Comparison of ENCODE assay signal across 10 mouse cellular contexts in the genomic region with DNA sequence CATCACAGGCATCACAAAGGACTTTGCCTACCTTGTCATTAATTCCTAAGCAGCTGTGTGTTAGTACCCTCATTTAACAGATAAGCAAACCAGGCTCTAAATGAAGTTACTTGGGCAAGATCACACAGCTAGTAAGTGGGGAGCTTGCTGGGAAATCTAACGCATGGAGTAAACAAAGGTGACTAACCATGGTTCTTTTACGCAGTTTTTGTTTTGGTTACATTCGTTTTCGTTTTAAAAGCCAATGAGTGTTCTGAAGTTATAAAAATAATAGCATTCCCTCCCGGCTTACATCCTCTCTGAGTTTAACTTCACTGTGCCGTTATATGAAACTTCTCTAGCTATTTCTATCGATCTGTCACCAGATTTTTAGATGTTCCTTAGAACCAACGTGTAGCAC. TPM values are rescaled to one million over a fixed set of nuclear protein-coding genes. Genes with fewer than 3 reads are reported as not detected.
DNase-seq lines count a peak whose midpoint lies in the region; ATAC-seq lines count a peak whose summit lies in the region.
"Had no signal": no experiment of that assay in that cellular context is flagged by ENCODE, and none has a peak within 500 bp of the region (broad histone marks: within the 10 kb centered on the region; RNA-seq: fewer than 3 reads in every experiment).

No protein-coding gene starts in this region.

- DNase-seq in heart, postnatal 25 days (ENCODE audit: low spot score) = no peak
- DNase-seq in embryonic facial prominence, embryonic 10.5 days (ENCODE audit: low spot score) = no peak
- DNase-seq in intestine, embryonic 14.5 days (ENCODE audit: low spot score) = no peak
- DNase-seq in frontal cortex, postnatal 36 days (ENCODE audit: low spot score in 2 of 2) = no peak
- DNase-seq in B cell, adult 2 months = no peak
- DNase-seq in gastrocnemius, postnatal 36 days = no peak
- DNase-seq: kidney, postnatal 14 days; right cerebral cortex, adult 18-20 months had no signal

- WGBS in heart, embryonic 16.5 days = 18% methylated on average over 8 of the region's 8 CpGs
- WGBS in embryonic facial prominence, embryonic 10.5 days = 15% methylated on average over 8 of the region's 8 CpGs
- WGBS in intestine, embryonic 14.5 days = 12% methylated on average over 8 of the region's 8 CpGs
- WGBS in midbrain, embryonic 16.5 days = 16% methylated on average over 8 of the region's 8 CpGs

- H3K9me3 ChIP-seq in heart, embryonic 16.5 days (replicated peaks; ENCODE audit: control insufficient read depth, low read length) = no peaks in the 10 kb centered on the region
- no peaks in the 10 kb centered on the region for H3K9me3 ChIP-seq in embryonic facial prominence, embryonic 10.5 days
- H3K9me3 ChIP-seq in intestine, embryonic 14.5 days (ENCODE audit: control insufficient read depth, low read length) = no peaks in the 10 kb centered on the region
- H3K9me3 ChIP-seq in midbrain, embryonic 16.5 days (replicated peaks; ENCODE audit: control insufficient read depth, low read length, poor library complexity, severe bottlenecking) = no peaks in the 10 kb centered on the region

- H3K4me1 ChIP-seq in heart, embryonic 16.5 days (ENCODE audit: control insufficient read depth, insufficient read depth, low read length) = peaks cover 6% of the 10 kb centered on the region
- peaks cover 16% of the 10 kb centered on the region for H3K4me1 ChIP-seq in embryonic facial prominence, embryonic 10.5 days
- peaks cover 7% of the 10 kb centered on the region for H3K4me1 ChIP-seq in intestine, embryonic 14.5 days (replicated peaks; ENCODE audit: control insufficient read depth, insufficient read depth, low read length)
- peaks cover 10% of the 10 kb centered on the region for H3K4me1 ChIP-seq in midbrain, embryonic 16.5 days (ENCODE audit: control insufficient read depth, insufficient read depth, low read length)

- no peak overlapping the region for H3K27ac ChIP-seq in heart, embryonic 16.5 days (ENCODE audit: low read length)
- H3K27ac ChIP-seq in embryonic facial prominence, embryonic 10.5 days (replicated peaks) = no peak overlapping the region
- no peak overlapping the region for H3K27ac ChIP-seq in intestine, embryonic 14.5 days (ENCODE audit: low read depth)
- H3K27ac ChIP-seq in midbrain, embryonic 16.5 days (ENCODE audit: low read length) = no peak overlapping the region

- H3K4me3 ChIP-seq in heart, embryonic 16.5 days (ENCODE audit: low read length) = peak overlapping the region; percentile 59
- H3K4me3 ChIP-seq in embryonic facial prominence, embryonic 10.5 days = peak overlapping the region; percentile 66
- peak overlapping the region; percentile 43 for H3K4me3 ChIP-seq in intestine, embryonic 14.5 days (ENCODE audit: low read depth, low read length)
- peak overlapping the region; percentile 51 for H3K4me3 ChIP-seq in midbrain, embryonic 16.5 days (ENCODE audit: low read depth, low read length)

- peaks cover 10% of the 10 kb centered on the region; the same call in 1 of the 2 replicates for H3K27me3 ChIP-seq in heart, embryonic 16.5 days (ENCODE audit: control insufficient read depth, insufficient read depth, low read length)
- H3K27me3 ChIP-seq in embryonic facial prominence, embryonic 10.5 days (replicated peaks; ENCODE audit: low read depth, poor library complexity, severe bottlenecking) = peaks cover 45% of the 10 kb centered on the region
- H3K27me3 ChIP-seq in intestine, embryonic 14.5 days (replicated peaks; ENCODE audit: control insufficient read depth, insufficient read depth, low read length) = peaks cover 35% of the 10 kb centered on the region
- no peaks in the 10 kb centered on the region; the same call in 1 of the 2 replicates for H3K27me3 ChIP-seq in midbrain, embryonic 16.5 days (ENCODE audit: control insufficient read depth, insufficient read depth, low read depth, low read length)

- H3K36me3 ChIP-seq in heart, embryonic 16.5 days (ENCODE audit: control insufficient read depth, insufficient read depth) = no peaks in the 10 kb centered on the region
- no peaks in the 10 kb centered on the region for H3K36me3 ChIP-seq in embryonic facial prominence, embryonic 10.5 days (replicated peaks)
- H3K36me3 ChIP-seq in intestine, embryonic 14.5 days (ENCODE audit: control insufficient read depth, insufficient read depth, low read length) = no peaks in the 10 kb centered on the region
- H3K36me3 ChIP-seq in midbrain, embryonic 16.5 days (ENCODE audit: control insufficient read depth, insufficient read depth, low read length) = no peaks in the 10 kb centered on the region

- peak overlapping the region; percentile 84 for H3K4me2 ChIP-seq in heart, embryonic 16.5 days (ENCODE audit: low read depth, low read length)
- peak overlapping the region; percentile 87 for H3K4me2 ChIP-seq in intestine, embryonic 14.5 days (ENCODE audit: low read length)
- H3K4me2 ChIP-seq in midbrain, embryonic 16.5 days (ENCODE audit: low read length) = peak overlapping the region; percentile 73

- no peak overlapping the region for H3K9ac ChIP-seq in heart, embryonic 16.5 days (ENCODE audit: low read length)
- H3K9ac ChIP-seq in intestine, embryonic 14.5 days (ENCODE audit: low read length) = no peak overlapping the region
- H3K9ac ChIP-seq in midbrain, embryonic 16.5 days (ENCODE audit: low read depth, low read length) = no peak overlapping the region

- no peak for ATAC-seq in heart, embryonic 16.5 days (replicated peaks; ENCODE audit: extremely low read depth, insufficient read depth, low FRiP score)
- no peak for ATAC-seq in intestine, embryonic 14.5 days (replicated peaks; ENCODE audit: low FRiP score, low TSS enrichment, low read depth)
- ATAC-seq in midbrain, embryonic 16.5 days = no peak

- intact Hi-C loops in heart, postnatal 25 days (cut with DNase I) = no loop called here
- intact Hi-C loops in gastrocnemius, postnatal 36 days (cut with DNase I) = no loop called here

RNA-seq across cellular contexts. Expression of a gene that starts 10.9 kb away (rescaled TPM):
- polyA plus RNA-seq in heart, embryonic 16.5 days (2015; fragmentation: Nextera tagmentation; extraction: Ambion mirVana) = 30.1 and 34.1 TPM in 2 replicates
- 10 to 100 TPM; 20.9 to 23.2 TPM for total RNA-seq in heart, postnatal 25 days (2021)
- polyA plus RNA-seq in embryonic facial prominence, embryonic 10.5 days (2016; fragmentation: Nextera tagmentation; extraction: Ambion mirVana) = 72.4 and 74.1 TPM in 2 replicates
- polyA plus RNA-seq in intestine, embryonic 14.5 days (2014; fragmentation: Nextera tagmentation; extraction: Ambion mirVana) = 53.5 and 60.3 TPM in 2 replicates
- polyA plus RNA-seq in midbrain, embryonic 16.5 days (2015; fragmentation: Nextera tagmentation; extraction: Ambion mirVana) = 39.2 and 46.0 TPM in 2 replicates
- 10 to 100 TPM; 25.5 to 30.4 TPM for total RNA-seq in gastrocnemius, postnatal 36 days (2021)

RNA-seq across cellular contexts. Expression of a gene that starts 19.8 kb away (rescaled TPM):
- polyA plus RNA-seq in heart, embryonic 16.5 days (2015; fragmentation: Nextera tagmentation; extraction: Ambion mirVana) = 12.7 and 13.9 TPM in 2 replicates
- total RNA-seq in heart, postnatal 25 days (2021) = 10 to 100 TPM; 24.9 to 27.2 TPM
- 22.2 and 23.3 TPM in 2 replicates for polyA plus RNA-seq in embryonic facial prominence, embryonic 10.5 days (2016; fragmentation: Nextera tagmentation; extraction: Ambion mirVana)
- 29.6 and 30.1 TPM in 2 replicates for polyA plus RNA-seq in intestine, embryonic 14.5 days (2014; fragmentation: Nextera tagmentation; extraction: Ambion mirVana)
- polyA plus RNA-seq in midbrain, embryonic 16.5 days (2015; fragmentation: Nextera tagmentation; extraction: Ambion mirVana) = 11.7 and 13.2 TPM in 2 replicates
- total RNA-seq in gastrocnemius, postnatal 36 days (2021) = 10 to 100 TPM; 14.2 to 20.6 TPM
